13 mouse cellular contexts compared by ENCODE assay signal in genomic region chr12:111869806-111870205, GRCm38 (mm10).
"Had no signal": no experiment of that assay in that cellular context is flagged by ENCODE, and none has a peak within 500 bp of the region (broad histone marks: within the 10 kb centered on the region; RNA-seq: fewer than 3 reads in every experiment).

No protein-coding gene starts in this region.

- DNase-seq: gastrocnemius, postnatal 14 days; gastrocnemius, postnatal 36 days; heart, adult 2 months; heart, postnatal 14 days; heart, postnatal 36 days; kidney, adult 11 months; kidney, adult 9 months; kidney, postnatal 14 days; kidney, postnatal 36 days; layer of hippocampus, adult 9-11 months; layer of hippocampus, postnatal 36 days; left cerebral cortex, postnatal 4 days; lung, adult 18-20 months had no signal
